Mouse (Mus musculus): ENCODE results near the gene Ctdspl. TPM values are rescaled to one million over a fixed set of nuclear protein-coding genes. Genes with fewer than 3 reads are reported as not detected.

Gene Ctdspl
- 6.8 and 7.3 TPM in 2 replicates for polyA plus RNA-seq (2016; fragmentation: Nextera tagmentation; extraction: Ambion mirVana)

DNA sequence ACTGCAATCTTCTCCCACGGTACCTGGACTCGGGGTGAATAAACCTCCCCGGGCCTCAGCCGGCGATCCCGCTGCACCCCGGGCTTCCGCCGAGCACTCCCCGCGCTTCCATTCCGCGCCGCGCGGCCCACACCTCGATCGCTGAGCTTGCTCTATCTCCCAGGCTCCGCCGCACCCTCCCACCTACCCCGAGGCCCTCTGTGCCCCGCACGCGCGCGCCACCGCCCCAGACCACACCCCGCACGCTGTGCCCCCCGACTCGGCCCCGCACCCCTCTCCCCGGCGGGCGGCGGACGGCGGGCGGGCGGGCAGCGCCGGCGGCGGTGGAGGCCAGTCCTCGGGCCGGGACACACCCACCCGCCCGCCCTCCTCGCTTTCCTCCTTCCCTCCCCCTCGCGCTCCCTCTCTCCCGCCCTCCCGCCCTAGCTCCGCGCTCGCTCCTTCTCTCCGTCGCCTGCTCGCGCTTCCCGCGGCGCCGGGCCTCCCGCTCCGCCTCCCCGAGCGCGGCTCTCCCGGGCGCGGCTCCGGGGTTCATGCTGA, at the start of gene Ctdspl:
TSS of gene Ctdspl (plus strand) at position 343 of the 540 bp plus-strand sequence.
- H3K4me1 ChIP-seq, result peaks cover 27% of the 10 kb centered on the region
- no peaks in the 10 kb centered on the region for H3K9me3 ChIP-seq
- peak within 1 kb of the TSS; percentile 75 for H3K4me3 ChIP-seq
- peak; percentile 52 for ATAC-seq (ENCODE audit: low FRiP score, low read depth)
- no peaks in the 10 kb centered on the region; the same call in 1 of the 2 replicates for H3K27me3 ChIP-seq (replicated peaks)
- H3K36me3 ChIP-seq, result no peaks in the 10 kb centered on the region
- H3K27ac ChIP-seq, result peak within 1 kb of the TSS; percentile 79
- H3K9ac ChIP-seq, result peak within 1 kb of the TSS; percentile 84
- peak within 1 kb of the TSS; percentile 96 for H3K4me2 ChIP-seq (replicated peaks)
- under 1% methylated on average over 55 of the region's 73 CpGs for WGBS

DNA sequence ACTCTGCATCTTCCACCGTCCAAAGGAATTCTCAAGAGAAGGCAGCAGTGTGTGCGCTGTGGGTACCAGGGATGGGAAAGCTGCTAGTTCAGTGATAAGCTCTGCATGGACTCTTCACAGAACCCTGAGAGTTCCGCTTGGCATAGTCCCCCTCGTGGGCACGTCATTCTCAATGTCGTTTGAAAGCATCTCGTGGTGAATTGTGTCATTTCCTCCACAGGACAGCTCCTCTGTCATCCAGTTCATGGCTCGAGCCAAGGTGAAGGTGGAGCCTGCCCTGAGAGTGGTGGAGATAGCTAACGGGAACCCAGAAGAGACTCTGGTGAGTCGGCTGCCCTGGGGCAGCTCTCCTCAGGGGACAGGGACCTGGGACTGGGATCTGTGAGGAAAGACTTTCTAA, 49.4 kb upstream of the Ctdspl start:
- H3K9ac ChIP-seq, result no peak overlapping the region
- no peak for ATAC-seq (ENCODE audit: low FRiP score, low read depth)
- 87% methylated on average over 10 of the region's 10 CpGs for WGBS
- H3K9me3 ChIP-seq, result no peaks in the 10 kb centered on the region
- no peak overlapping the region for H3K27ac ChIP-seq
- no peaks in the 10 kb centered on the region for H3K36me3 ChIP-seq
- peaks cover 3% of the 10 kb centered on the region; the same call in 1 of the 2 replicates for H3K4me1 ChIP-seq
- H3K4me2 ChIP-seq (replicated peaks), result no peak overlapping the region
- no peaks in the 10 kb centered on the region for H3K27me3 ChIP-seq (replicated peaks)
- H3K4me3 ChIP-seq, result no peak overlapping the region

DNA sequence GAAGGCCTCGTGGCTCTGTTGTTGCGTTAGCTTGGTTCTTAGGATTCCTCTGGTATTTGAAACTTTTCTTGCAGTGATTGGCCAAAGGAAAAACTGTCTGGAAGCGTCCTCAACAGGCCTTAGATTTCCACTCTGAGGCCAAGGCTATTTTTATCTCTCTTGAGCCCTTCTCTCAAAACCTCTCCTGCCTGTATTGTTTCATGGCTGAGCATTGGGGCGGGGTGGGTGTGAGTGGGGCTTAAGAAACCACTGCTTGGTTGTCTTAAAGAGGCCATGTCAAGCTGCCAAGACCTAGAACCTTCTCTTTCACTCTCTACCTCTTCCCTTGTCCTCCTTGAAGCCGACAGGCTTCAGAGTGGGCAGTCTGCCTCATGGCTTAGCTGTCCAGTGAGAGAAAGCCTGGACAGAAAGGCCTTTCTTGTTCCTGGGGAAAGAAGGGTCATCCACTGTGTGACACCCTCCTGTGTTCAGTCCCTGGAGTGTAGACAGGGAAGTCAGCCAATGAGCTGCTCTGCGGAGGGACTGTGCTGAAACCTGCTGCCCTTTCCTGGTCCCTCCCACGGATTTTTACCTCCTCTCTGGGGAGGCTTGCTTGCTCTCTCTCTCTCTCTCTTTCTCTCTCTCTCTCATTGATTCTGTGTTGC, 48.8 kb upstream of the Ctdspl start:
- Histone ChIP-seq H3K4me1 (peaks cover 3% of the 10 kb centered on the region; the same call in 1 of the 2 replicates), H3K9me3 (no peaks in the 10 kb centered on the region), H3K27ac (no peak overlapping the region), H3K9ac (no peak overlapping the region), H3K4me2 (replicated peaks) (no peak overlapping the region), H3K27me3 (replicated peaks) (no peaks in the 10 kb centered on the region), H3K36me3 (no peaks in the 10 kb centered on the region), H3K4me3 (no peak overlapping the region)
- 86% methylated on average over 7 of the region's 7 CpGs for WGBS
- ATAC-seq (ENCODE audit: low FRiP score, low read depth), result no peak

DNA sequence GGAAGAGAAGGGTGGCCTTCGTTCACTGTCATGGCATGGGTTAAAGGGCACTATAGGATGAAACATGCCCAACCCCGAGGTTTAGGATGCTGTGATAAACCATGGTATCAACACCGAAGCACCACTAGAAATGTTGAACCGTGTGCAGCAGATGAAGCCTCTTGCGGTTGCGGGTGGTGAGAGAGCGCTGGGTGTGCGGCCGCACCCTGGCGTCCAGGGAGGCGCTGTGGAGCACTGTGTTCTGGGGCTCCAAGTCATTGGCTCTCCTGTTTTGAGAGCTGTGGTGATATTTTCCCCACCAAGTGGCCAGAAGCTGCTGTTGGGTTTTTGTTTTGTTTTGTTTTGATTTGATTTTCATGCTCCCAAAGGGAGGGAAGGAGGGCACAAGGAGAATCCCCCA, 47.7 kb upstream of the Ctdspl start:
- Histone ChIP-seq H3K36me3 (no peaks in the 10 kb centered on the region), H3K4me3 (no peak overlapping the region), H3K27me3 (replicated peaks) (no peaks in the 10 kb centered on the region), H3K4me2 (replicated peaks) (no peak overlapping the region), H3K9me3 (no peaks in the 10 kb centered on the region), H3K4me1 (peaks cover 3% of the 10 kb centered on the region; the same call in 1 of the 2 replicates), H3K27ac (no peak overlapping the region), H3K9ac (no peak overlapping the region)
- WGBS, result 87% methylated on average over 11 of the region's 11 CpGs
- no peak for ATAC-seq (ENCODE audit: low FRiP score, low read depth)

DNA sequence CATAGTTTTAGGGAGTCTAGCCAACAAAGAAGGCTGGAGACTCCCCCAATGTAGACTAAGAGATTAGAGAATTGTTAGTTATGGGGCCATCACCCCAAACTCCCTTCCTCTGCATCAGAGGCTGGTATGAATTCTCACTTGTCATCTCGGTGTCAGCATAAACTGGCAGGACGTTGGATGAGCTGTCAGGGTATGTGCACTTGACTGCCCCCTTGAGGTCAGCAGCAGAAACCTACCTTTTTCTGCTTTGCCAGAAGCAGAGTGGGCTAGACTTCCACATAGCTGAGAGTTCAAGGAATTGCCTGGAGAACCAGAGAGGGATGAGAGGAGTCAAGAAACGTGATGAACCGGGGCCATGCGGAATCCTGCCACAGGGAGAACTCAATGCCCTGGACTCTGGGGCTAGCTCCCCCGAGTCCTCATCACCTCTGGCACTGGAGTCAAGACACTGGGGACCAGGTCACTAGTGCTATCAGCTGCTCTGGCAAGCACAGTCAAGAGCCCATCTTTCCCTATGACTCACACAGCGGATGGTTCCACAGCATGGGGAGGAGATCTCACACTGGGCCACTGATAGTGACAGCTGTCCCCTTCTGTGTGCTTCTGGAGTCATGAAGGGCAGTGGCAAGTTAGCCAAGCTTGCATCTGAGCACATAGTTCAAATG, 44.8 kb upstream of the Ctdspl start:
- H3K4me2 ChIP-seq (replicated peaks), result no peak overlapping the region
- H3K4me3 ChIP-seq, result no peak overlapping the region
- no peak for ATAC-seq (ENCODE audit: low FRiP score, low read depth)
- no peaks in the 10 kb centered on the region for H3K4me1 ChIP-seq
- H3K36me3 ChIP-seq, result no peaks in the 10 kb centered on the region
- H3K27ac ChIP-seq, result no peak overlapping the region
- no peak overlapping the region for H3K9ac ChIP-seq
- no peaks in the 10 kb centered on the region for H3K27me3 ChIP-seq (replicated peaks)
- 77% methylated on average over 7 of the region's 7 CpGs for WGBS
- no peaks in the 10 kb centered on the region for H3K9me3 ChIP-seq

DNA sequence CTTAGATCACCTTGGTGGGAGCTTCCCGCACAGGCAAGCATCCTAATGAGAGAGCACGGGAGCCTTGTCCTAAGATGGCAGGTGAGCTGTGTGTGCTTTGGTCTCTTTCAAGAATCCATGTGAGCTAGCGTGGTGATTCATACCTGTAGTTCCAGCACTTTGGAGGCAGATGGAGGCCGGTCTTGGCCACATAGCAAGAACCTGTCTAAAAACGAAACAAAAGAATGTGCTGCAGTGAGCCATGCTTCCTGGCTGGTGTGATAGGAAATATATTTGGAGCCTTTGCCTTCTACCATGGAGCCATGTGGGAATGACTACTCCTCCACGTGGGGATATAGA, 44.3 kb upstream of the Ctdspl start:
- WGBS, result 93% methylated on average over 6 of the region's 6 CpGs
- H3K27ac ChIP-seq, result no peak overlapping the region
- H3K36me3 ChIP-seq, result no peaks in the 10 kb centered on the region
- H3K4me2 ChIP-seq (replicated peaks), result no peak overlapping the region
- ATAC-seq (ENCODE audit: low FRiP score, low read depth), result no peak
- no peaks in the 10 kb centered on the region for H3K9me3 ChIP-seq
- no peak overlapping the region for H3K9ac ChIP-seq
- no peaks in the 10 kb centered on the region for H3K4me1 ChIP-seq
- H3K4me3 ChIP-seq, result no peak overlapping the region
- H3K27me3 ChIP-seq (replicated peaks), result no peaks in the 10 kb centered on the region

DNA sequence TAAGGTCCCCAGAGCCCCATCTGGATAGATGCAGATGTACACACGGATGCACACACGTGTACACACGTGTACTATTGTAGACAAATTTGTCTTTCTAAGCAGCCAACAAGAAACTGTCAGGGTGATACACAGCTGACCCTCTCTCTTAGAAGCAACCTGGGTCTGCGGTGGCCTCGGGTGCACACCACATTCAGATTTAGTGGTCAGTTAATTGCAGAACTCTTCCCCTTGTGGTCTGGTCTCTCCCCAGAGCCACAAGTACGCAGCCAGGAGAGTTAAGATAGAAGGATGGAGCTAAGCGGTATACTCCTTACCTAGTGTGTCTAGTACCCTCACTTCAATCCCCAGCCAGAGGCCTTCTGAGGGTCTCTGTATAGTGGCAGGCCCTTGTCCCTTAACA, 43.1 kb upstream of the Ctdspl start:
- Histone ChIP-seq H3K27ac (no peak overlapping the region), H3K9ac (no peak overlapping the region), H3K27me3 (replicated peaks) (no peaks in the 10 kb centered on the region), H3K4me1 (no peaks in the 10 kb centered on the region), H3K4me2 (replicated peaks) (no peak overlapping the region), H3K9me3 (no peaks in the 10 kb centered on the region), H3K4me3 (no peak overlapping the region), H3K36me3 (no peaks in the 10 kb centered on the region)
- no peak for ATAC-seq (ENCODE audit: low FRiP score, low read depth)
- 93% methylated on average over 7 of the region's 7 CpGs for whole genome bisulfite sequencing

DNA sequence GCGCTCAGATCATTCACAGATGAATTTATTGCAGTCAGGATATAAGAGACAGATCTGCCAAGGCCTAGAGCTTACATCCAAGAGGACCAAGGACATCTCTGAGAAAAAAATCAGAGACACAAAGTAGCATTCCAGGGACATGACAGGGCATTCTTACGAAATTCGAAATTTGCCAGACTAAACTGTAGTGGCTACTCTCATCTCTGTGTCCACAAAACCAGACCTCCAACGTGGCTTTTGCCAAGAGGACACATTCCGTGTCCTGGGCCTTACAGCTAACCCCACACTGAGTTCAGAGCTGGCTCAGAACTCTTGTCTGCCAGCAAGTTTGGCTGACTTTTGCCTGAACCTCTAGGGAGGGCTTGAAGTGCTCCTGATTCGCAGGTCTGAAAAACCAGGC, 40.5 kb upstream of the Ctdspl start:
- no peak overlapping the region for H3K9ac ChIP-seq
- WGBS, result 77% methylated on average over 6 of the region's 6 CpGs
- H3K4me1 ChIP-seq, result peaks cover 6% of the 10 kb centered on the region; the same call in 1 of the 2 replicates
- H3K9me3 ChIP-seq, result no peaks in the 10 kb centered on the region
- H3K4me2 ChIP-seq (replicated peaks), result no peak overlapping the region
- no peaks in the 10 kb centered on the region for H3K27me3 ChIP-seq (replicated peaks)
- H3K4me3 ChIP-seq, result no peak overlapping the region
- H3K27ac ChIP-seq, result no peak overlapping the region
- no peak for ATAC-seq (ENCODE audit: low FRiP score, low read depth)
- H3K36me3 ChIP-seq, result no peaks in the 10 kb centered on the region

DNA sequence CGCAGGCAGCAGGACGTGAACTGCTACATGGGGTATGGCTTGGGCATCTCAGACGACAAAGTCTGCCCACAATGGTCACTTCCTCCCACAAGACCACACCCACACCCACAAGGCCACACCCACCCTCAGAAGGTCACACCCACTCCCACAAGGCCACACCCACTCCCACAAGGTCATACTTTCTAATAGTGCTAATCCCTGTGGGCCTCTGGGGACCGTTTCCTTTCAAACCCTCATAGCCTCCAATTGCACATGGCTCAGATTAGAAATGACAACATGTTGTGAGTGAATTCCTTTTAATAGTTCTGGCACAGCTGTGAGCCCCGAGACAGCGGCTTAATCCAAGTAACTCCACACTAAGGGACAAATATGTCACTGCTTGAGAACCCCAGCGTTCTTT, 39.1 kb upstream of the Ctdspl start:
- H3K4me2 ChIP-seq (replicated peaks), result no peak overlapping the region
- no peak overlapping the region for H3K9ac ChIP-seq
- no peaks in the 10 kb centered on the region for H3K27me3 ChIP-seq (replicated peaks)
- no peaks in the 10 kb centered on the region for H3K36me3 ChIP-seq
- H3K9me3 ChIP-seq, result no peaks in the 10 kb centered on the region
- ATAC-seq (ENCODE audit: low FRiP score, low read depth), result no peak
- no peak overlapping the region for H3K4me3 ChIP-seq
- 92% methylated on average over 7 of the region's 7 CpGs for WGBS
- H3K4me1 ChIP-seq, result peaks cover 6% of the 10 kb centered on the region; the same call in 1 of the 2 replicates
- H3K27ac ChIP-seq, result no peak overlapping the region

DNA sequence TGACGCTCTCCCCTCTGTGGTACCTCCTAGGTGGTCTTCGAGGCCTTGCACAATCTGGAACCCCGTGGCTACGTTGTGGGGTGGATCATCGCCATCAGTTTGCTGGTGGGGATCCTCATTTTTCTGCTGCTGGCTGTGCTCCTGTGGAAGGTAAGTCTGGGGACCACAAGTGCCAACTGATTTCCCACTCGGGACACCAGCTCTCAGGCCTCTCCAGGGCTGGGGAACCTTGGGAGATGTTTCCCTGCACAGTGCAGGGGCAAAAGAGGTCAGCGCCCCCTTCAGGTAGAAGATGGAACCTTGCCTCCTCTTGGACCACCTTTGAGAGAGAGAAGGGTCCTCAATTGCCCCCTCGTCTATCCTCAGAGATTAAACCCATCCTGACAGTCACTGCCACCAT, 38.5 kb upstream of the Ctdspl start:
- H3K9me3 ChIP-seq, result no peaks in the 10 kb centered on the region
- H3K27me3 ChIP-seq (replicated peaks), result no peaks in the 10 kb centered on the region
- H3K9ac ChIP-seq, result no peak overlapping the region
- H3K4me1 ChIP-seq, result peaks cover 6% of the 10 kb centered on the region; the same call in 1 of the 2 replicates
- ATAC-seq (ENCODE audit: low FRiP score, low read depth), result no peak
- no peak overlapping the region for H3K4me3 ChIP-seq
- H3K27ac ChIP-seq, result no peak overlapping the region
- no peak overlapping the region for H3K4me2 ChIP-seq (replicated peaks)
- 94% methylated on average over 8 of the region's 8 CpGs for WGBS
- H3K36me3 ChIP-seq, result no peaks in the 10 kb centered on the region

DNA sequence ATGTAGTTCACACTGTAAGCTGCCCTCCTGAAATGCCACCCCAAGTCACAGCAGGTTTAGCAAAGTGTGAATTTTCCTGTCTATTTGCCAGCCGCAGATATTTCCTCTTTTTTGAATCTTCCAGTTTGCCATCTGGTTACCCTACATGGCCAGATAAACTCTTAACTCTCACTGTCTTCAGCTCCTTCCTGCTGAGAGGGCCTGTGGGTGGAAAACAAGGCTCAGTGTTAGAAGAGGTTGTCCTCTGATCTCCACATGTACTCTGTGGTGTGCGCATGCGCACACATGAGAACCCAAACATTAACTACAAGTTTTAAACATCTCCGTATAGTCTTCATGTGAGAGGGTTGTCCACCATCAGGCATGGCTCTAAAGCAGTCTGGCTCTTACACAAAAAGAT, 36.1 kb upstream of the Ctdspl start:
- ATAC-seq (ENCODE audit: low FRiP score, low read depth), result no peak
- H3K27ac ChIP-seq, result no peak overlapping the region
- H3K9ac ChIP-seq, result no peak overlapping the region
- H3K36me3 ChIP-seq, result no peaks in the 10 kb centered on the region
- H3K4me3 ChIP-seq, result no peak overlapping the region
- H3K4me2 ChIP-seq (replicated peaks), result no peak overlapping the region
- H3K27me3 ChIP-seq (replicated peaks), result no peaks in the 10 kb centered on the region
- no peaks in the 10 kb centered on the region for H3K9me3 ChIP-seq
- WGBS, result 90% methylated on average over 4 of the region's 4 CpGs
- H3K4me1 ChIP-seq, result peaks cover 6% of the 10 kb centered on the region; the same call in 1 of the 2 replicates

DNA sequence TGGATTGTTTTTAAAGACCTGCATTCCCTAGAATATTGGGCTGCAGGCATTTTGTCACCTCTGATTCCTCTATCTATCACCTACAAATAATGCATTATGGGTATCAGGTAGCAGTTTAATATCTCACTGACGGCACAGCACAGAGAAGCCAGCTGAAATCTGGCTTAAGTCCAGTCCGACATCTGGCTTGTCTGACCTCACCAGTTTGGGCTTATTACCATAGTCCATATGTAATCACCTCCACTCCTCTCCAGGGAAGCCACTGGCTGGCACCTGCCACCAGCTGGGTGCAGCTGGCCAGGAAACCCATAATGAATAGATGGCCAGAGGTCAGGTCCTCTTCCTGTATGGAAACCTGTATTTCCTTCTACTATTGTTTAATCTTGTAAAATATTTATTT, 35.6 kb upstream of the Ctdspl start:
- H3K4me2 ChIP-seq (replicated peaks), result no peak overlapping the region
- 60% methylated on average over 2 of the region's 2 CpGs for WGBS
- no peaks in the 10 kb centered on the region for H3K36me3 ChIP-seq
- H3K4me3 ChIP-seq, result no peak overlapping the region
- ATAC-seq (ENCODE audit: low FRiP score, low read depth), result no peak
- H3K9me3 ChIP-seq, result no peaks in the 10 kb centered on the region
- H3K27me3 ChIP-seq (replicated peaks), result no peaks in the 10 kb centered on the region
- H3K27ac ChIP-seq, result no peak overlapping the region
- H3K4me1 ChIP-seq, result peaks cover 6% of the 10 kb centered on the region; the same call in 1 of the 2 replicates
- H3K9ac ChIP-seq, result no peak overlapping the region
